Mouse (Mus musculus): ENCODE measurements at regions not wholly inside any gene's neighbourhood (a gene's known extent, or its start where the extent isn't known, plus 50 kb on each side); places are given as distances from the start of the nearest gene placed in this dataset.

DNA sequence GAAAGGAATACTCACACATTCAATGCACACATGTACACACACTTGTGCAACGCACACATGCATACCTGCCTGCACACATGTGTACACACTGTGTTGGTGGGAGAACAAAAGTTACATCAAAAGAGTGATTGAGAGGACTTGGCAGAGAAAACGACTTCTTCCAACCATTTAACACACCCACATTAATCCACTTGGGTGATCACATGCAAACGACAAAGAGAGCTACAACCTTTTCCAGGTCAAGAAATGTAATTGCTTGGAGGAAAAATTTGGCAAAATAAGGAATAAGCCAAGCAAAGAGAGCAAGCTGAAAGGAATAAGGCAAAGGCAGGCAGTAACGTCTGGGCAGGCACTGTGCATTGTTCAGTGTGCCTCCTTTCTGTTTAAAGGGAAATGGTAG is 67.3 kb downstream of the C1d start:
- DNase-seq, result no peak

DNA sequence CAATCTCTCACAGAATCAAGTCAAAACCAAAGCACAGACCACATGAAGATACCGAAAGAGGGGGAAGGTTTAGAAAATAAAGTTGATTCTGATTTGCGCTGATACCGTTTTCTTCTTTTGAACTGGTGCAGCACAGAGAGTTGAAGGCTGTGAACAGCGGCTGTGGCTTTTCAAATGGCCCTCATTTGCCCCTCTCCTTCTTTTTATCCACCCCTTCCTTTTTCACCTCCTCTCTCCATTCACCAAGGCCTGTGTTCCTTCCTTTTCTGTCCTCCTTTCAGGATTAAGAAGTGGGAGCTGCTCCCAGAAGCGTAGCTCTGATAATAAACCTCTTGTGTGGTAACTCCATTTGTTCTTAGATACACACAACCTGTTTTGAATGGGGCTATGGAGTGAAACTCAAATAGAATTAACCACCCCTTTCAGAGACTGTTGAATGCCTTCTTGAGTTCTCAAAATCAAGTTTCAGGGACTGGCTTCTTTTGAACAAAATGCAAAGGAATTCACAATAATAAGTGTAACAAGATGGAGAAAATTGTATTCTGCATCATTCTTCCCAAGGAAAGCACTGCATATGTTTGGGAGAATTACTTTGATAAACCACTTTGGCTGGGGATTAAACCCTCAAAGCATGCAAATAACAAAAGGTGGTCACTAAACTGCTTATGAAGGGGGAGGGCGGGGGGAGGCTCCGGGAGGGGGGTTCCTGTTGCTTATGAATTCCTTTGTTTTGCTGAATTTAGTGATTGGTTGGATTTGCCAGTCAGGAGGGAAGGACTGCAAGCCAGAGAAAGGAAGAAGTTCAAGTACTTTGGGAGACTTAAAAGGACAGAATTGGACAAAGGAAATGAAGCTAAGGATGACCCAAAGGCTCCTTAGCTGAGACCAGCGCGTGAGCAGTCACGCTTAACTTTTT is 68.6 kb downstream of the C1d start:
- no peak for DNase-seq

DNA sequence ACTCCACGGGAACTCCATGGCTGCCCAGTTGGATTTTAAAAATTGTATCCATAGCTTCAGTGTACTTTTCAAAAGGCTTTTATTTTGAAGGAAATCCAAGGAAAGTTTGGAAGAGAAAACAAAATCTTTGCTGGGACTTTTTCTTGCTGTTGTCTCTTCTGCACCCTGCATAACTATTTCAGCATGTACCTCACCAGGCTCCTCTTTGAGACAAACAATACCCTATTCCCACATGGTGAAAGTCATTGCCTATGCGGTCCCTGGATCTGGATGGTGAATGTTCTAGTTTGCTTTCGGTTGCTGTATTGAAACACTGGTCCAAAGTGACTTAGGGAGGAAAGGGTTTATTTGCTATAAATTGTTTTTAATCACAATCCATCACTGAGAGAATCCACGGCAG is 69.3 kb downstream of the C1d start:
- DNase-seq, result no peak

DNA sequence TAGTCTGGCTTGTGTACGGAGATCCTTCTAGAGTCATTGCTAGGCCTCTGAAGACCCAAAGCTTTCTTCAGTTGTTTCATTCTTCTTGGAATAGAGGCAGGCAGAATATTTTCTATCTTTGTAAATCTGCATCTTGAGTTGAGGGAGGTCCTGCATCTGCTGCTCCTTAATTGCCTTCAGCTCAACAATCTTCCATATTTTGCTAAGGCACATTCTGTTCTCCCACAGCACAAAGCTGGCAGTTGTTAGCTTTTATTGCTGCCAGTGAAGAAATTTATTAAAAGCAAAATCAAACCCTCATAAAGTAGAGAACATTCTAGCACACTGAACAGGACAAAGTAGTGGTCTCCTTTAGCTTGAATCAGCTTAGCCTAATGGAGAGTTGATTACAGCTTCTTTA is 94.1 kb downstream of the C1d start:
- DNase-seq, result no peak

DNA sequence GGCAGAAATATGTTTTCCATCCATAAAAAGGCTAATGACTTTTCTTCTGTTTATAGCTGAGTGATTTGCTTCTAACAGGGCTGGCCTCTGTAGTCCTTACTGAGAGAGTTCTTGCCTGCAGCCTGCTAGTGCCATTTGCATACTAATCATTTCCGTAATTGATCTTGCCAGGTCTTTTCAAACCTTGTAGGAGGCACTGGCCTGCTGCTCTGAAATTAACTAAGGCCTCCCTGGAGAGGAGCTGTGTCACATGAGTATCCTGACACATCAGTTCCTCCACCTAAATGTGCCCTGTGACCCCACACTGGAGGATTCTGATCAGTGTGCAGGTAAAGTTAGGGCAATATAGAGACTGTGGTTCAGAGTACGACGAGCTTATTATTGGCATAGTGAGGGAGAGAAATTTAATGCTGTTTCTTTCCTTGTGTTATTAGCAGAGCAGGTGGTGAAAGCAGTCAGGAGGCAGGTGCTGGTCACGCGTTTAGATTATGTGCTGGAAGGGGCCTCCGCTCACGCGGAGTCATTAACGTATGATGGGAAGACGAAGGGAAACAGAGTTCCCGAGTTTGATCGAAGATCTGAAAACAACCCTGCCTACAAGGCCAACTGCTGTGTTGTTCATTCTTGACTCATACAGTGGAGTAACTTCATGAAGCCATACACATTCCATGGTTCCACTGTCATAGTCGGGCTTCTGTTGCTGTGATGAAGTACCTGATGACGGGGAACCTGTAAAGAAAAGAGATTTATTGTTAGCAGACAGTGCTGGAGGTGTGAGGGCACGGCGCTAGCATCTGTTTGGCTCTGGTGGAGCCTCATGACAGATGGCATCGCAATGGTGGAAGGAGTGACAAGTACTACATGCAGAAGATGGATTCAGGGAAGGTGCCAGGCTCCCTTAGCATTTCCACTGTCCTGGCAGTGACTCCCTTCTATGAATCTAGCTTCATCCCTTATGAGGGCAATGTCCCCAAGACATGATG is 95.1 kb downstream of the C1d start:
- peak in 1 of 2 experiments; percentile 18 for DNase-seq

DNA sequence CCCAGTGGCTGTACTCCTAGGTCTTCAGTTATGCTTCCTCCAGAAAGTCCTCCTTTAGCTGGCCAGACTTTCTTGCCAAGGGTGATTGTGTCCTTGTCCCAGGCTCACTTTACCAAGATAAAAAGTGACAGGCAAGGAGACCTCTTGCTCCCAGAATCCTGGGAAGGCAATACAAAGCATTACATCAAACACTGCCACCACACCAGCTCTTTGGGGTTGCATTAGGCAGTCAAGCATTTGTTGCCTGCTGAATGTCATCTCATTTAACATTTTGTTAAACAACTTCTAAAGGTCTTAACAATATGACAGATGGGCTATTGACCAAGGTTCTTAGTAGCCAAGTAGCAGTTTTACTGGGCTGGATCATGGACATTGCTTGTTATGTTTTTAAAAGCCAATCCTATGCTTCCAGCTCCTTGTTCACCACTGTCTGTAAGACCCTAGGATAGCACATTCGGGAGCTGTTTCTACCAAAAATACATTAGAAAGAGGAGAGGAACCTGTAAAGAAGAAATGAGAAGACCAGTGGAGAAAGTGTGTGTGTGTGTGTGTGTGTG is 102.4 kb downstream of the C1d start:
- DNase-seq, result no peak

DNA sequence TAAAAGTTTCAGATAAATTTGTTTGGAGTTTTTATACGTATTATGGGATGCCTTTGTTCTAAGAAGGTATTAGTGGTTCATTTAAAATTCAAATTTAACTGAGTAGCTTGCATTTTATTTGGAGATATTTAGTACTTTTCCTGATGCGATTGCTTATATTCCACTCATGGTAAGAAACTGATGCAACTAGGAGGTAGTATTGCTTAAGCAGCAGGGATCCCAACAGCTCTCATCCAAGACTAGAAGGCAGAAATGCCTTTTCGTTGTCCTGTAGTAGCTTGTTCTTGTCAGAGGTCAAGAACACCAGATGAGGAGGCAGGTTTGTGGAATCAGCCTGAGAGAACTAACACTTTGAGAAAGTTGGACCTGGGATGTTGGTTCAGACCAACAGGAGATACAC is 120.5 kb downstream of the C1d start:
- DNase-seq, result no peak

DNA sequence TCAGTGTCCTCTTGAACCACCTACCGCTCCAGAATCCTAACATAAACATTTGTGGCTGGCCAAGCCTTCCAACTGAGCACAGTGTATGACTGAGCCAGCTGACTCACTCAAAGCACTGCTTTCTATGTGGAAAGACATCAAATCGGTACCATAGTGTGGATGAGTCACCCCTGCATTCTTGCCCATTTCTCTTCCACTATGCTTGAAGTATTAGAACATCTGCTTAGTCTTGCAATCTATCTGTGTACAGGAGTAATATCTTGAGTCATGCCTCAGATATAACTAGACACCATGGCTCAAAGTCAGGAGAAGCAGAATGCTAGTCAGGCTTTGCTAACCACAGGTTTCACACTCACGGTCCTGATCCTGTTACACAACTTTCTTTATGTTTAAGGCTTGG is 129.4 kb downstream of the C1d start:
- DNase-seq, result no peak

DNA sequence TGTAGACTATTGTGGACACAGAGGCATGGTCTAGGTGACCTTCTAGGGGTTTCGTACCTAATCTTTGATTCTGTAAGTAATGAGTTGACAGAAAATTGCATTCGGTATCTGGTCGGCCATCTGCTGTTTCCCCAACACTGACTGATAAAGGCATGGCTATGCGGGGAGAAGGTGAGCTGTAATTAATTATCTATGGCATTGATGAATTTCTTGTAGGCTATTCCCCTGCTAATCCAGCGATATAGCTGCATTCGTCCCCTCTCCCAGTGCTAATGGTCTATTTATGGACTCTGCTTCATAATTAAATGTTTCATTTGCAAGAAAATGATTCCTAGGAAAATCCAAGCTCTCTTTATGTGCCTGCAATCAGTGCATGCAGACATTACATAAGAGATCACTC is 136.5 kb downstream of the C1d start:
- no peak for DNase-seq

DNA sequence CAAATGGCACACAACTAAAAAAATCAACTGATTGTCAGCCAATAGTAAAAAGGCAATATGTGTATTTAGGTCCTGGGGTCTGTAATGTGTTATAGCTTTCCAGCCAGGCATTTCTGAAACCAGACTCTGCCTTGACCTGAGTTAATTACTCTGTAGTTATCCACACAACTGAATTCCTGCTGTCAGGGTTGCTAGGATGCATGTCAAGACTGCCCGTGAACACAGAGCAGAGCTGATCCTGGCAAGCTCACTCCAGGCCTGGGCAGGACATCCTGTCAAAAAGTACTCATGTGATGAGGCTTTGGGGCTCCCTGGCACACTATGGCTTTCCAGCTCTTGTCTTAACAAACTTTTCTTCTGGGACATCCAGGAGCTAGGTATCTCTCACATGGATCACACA is 157.2 kb downstream of the C1d start:
- DNase-seq, result no peak

DNA sequence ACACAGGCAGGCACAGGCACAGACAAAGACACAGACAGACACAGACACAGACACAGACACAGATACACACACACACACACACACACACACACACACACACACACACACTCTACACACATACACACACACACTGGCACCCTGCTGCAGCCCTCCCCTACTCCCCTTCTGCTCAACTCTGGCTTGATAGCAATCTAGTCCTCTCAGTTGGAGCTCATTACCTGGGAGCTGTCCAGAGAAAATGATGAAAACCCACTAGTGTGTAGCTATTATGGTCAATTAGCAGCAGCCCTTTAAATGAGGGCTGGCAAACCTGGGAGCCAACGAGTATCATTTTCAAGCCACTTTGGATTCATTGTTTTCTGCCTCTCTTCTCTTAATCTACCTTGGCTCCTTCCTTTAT is 157.8 kb downstream of the C1d start:
- DNase-seq, result no peak

DNA sequence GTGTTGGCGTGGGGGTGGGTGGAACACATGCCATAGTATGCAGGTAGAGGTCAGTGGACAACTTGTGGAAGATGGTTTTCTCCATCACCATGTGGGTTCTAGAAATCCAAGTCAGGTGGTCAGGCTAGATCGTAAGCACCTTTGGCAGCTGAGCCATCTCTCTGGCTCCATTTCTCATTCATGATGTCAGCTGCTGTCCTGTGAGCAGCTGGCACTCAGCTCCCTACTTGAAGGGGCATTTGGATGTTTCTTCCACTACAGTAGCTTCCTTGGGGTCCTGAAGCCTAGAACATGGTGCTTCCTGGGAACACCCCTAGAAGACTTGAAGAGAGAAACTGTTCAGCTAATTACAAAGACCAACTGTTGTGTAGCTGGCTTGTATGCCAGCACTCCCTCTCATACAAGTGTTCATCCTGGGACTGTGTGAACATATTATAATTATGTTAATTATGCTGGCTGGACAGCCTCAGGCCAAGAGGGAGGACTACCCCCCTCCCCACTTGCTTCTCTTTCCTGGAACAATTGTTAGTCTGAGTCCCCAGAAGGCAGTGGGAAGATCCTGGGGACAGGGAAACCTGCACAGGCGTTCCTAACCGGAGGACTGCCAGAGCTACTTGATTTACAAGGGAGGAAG is 160.4 kb downstream of the C1d start:
- no peak for DNase-seq

DNA sequence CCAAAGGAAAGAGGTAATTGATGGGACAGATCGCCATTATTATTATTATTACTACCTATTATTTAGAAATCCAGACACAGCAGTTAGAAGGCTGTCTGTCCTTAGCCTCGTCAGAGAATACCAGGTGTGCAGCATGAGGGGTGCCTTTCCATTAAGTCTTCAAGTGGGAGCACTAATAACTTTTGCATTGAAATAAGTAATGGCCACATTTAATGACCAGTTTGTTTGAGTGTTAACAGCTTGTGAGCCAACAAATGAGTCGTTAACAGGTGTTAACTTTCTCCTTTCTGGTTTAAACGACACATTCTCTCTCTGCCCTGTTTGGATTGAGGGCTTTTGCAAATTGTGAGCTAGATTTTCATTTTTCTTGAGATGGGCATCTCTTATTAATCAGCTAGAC is 184.8 kb downstream of the C1d start:
- no peak for DNase-seq

DNA sequence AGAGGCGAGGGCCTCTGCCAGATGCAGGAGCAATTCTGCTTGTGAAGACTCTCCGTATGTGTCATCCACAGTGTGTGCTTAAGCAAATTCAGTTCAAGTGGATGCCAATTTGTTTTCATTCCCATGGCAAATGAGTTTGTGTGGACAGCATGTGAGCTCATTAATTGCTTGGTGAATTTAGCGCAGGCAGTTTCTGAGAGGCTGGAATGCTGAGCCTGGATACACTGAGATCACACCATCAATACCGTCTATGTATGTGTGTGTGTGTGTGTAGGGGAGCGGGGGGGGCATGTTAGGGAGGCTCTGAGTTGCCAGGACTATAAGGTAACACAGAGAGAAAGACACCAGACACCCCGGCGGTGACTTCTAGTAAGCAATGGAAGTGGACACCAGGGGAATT is 191.9 kb downstream of the C1d start:
- no peak for DNase-seq

DNA sequence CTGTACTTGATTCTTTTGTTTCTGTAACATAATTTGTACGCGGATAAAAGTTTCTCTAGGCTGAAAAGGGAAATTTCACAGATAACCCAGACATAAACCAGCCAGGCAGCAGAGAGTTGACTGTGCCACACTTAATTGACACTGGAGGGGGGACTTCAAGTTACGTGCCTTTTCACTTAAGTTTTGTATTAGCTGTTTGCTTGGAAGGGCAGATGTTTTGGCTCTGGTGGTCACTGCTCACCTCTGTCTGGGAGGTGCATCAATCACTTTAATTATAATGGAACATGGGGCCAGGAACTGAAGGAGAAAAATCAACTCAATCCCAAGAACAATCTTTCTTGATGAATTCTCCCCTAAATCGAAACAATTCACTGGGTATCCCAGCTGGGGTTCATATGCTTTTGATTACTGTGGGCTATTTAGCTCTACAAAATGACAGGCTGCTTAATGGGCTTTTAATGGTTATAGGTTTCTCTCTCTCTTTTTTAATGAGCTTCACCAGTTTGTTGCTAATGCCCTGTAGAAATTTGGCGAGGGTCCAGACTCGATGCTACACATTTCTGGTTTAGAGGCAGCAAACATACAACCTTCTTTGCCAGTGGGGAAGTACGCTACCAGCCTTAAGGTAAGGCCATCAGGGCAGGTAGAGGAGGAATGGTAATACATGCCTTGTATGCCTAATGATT is 193.1 kb downstream of the C1d start:
- DNase-seq, result peak in 1 of 2 experiments; percentile 9

DNA sequence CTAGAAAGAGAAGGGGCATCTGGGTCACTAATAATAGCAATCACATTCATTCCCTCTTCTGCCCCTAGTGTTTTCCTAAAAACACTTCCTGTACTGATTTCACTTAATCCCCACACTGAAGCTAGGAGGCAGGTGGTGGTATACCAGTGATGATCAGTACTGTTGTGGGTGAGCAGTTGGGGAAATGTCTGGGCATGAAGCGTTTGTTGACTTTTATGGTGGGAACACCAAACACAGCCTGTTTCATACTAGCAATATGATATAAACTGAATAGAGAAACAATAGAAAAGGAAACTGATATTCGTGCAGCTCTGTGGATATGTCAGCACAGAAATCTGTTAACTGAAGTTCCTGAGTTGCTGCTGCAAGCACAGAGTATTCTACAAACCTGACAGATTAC is 194.1 kb downstream of the C1d start:
- DNase-seq, result no peak

DNA sequence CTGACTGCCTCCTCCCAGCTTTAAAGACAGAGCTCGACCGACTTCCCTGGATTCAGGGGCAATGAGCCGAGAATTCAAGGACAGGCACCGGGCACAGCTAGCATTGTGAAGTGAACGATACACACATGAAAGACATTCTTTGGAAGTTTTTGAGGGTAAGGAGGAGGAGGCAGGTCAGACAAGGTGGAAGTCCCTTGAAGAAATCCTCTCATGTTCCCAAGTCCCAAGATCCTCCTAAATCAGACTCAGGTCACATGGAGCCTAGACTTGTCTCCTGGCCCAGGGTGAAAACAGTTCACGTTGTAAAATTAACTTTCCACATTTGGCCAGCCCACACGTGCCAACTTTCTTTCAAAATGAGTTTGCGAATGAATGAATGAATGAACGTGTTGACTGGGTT is 196.2 kb downstream of the C1d start:
- no peak for DNase-seq

DNA sequence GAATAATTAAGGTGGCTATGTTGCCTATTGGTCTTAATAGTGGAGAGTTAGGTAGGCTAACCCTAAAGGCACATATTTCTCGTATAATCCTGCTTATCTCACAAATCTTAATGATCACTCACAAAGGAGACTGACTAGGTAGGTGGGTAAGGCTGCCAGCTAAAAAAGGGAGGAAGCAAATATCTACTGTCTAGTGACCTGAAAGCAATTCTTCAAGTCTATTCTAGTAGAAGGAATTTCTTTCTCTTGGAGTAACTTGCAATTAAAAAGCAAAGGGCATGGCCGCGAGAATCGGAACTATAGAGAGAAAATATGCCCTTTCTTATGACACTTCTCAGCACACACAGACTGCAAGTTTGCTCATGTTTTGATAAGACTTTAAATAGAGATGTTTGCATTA is 201.6 kb downstream of the C1d start:
- no peak for DNase-seq

DNA sequence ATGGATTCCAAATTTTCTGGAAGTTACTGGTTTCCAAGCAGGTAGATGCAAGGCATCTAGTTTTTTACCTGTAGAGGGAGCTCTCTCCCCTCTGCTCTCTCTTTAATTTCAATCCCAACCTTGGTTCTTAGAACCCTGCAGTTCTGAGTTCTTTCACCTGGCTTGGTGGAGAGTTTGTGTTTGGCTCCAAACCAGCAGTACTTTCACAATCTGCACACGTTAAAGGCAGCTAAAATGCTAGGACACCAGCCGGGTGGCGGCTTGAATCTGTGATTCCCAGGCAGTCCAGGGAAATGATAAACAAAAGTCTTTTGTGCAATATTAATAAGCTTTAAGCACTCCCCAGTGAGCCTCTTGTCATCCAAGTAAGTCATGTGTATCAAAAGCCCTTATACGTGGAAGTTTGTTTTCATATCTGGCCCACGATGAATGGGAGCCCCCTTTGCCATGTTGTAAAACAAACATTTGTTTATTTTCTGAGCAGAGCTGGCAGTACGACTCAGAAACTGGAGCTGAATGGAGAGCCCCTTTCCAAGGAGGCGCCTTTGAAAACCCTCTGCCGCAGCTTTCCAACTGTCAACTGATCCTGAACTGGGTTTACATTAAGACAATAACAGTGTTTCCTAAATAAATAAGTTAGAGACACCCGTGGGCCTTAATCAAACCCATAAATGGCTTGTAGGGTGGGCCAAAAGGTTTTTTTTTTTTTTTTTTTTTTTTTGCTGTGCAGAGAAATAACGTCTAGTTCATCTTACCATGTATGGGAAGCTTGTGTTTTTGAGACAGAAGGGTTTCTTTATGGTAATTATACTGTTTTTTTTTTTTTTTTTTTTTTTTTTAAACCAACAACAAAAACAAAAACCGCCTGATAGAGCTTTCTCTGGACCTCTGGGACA is 202.9 kb downstream of the C1d start:
- DNase-seq, result peak; percentile 20 to 31

DNA sequence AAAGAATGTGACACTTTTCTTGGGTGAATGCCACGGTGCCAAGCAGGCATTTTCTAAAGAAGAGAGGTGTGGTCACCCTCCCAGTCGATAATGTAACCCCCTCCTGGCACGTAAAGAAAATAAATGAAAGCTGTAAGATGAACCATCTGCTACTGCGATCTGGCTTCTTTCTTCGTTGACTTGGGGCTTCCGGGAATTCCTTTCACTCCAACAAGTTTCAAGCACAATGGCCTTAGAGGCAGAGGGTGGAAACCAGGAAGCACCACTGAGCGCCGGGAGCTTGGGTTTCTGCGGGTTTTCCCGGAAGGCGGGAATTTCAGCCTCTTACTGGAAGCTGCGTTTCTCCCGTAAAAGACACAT is 203.5 kb downstream of the C1d start:
- DNase-seq, result peak; percentile 17 to 35

DNA sequence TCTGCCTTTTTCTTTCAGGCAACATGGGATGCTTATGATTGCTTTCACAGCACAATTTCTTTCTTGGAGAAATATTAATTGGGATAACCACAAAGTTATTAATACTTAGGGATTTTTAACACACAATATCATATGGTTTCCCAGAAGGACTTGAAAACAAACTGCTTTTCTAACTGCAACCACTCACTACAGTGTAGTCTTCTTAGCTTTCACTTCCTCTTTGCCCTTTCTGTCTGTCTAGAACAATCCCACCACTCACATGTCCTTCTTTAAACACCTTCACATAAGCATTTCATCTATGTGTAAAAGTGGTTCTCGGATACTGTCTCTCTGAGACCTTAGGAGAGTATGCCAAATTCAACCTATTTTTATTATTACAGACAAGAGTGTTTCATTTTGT is 204.3 kb downstream of the C1d start:
- DNase-seq, result no peak
